Mouse (Mus musculus) olfactory bulb, adult 2 months (tissue): ENCODE results near the gene Usp48. TPM values are rescaled to one million over a fixed set of nuclear protein-coding genes. Genes with fewer than 3 reads are reported as not detected.
"Not testable (repeated sequence)": the region's sequence is repeated elsewhere in the genome, so short reads cannot be mapped to it uniquely, and the experiment has no call there.

Experiments
- H3K27ac ChIP-seq: fragments of 200-500 bp; 2 replicates; pipeline ENCODE4 v1.5.1; 2012; ENCODE audit warnings: low read depth, low read length; ENCODE audit not compliant: insufficient read depth
- H3K4me1 ChIP-seq: fragments of 200-500 bp; 2 replicates; pipeline ENCODE4 v1.6.1; 2012; ENCODE audit warnings: low read length; ENCODE audit not compliant: control insufficient read depth, insufficient read depth
- H3K4me3 ChIP-seq: fragments of 200-500 bp; 2 replicates; pipeline ENCODE4 v1.5.1; 2012; ENCODE audit warnings: mild to moderate bottlenecking, low read depth, low read length, moderate library complexity; ENCODE audit not compliant: insufficient read depth
- CTCF ChIP-seq: fragments of 200-500 bp; IDR thresholded peaks from 2 replicates; pipeline ENCODE4 v1.5.1; 2012; ENCODE audit warnings: low read depth, mild to moderate bottlenecking, low read length, moderate library complexity; ENCODE audit not compliant: insufficient read depth
- POLR2A ChIP-seq: fragments of 200-500 bp; IDR thresholded peaks from 2 replicates; pipeline ENCODE4 v1.6.1; 2012; ENCODE audit warnings: mild to moderate bottlenecking, low read depth, low read length, moderate library complexity; ENCODE audit not compliant: insufficient read depth
- WGBS: fragments of 180-500 bp; shearing (Covaris S2); methylation state at CpG from one replicate; pipeline ENCODE4 v1.1.7; 2018; 5-methylcytosine and 5-hydroxymethylcytosine counted together
- polyA plus RNA-seq: library from polyadenylated mRNA; stranded (reverse); fragments of >200 nt; gene quantifications from 2 replicates; pipeline ENCODE4 v1.2.4, GENCODE M21; 2012; ENCODE audit warnings: low replicate concordance; ENCODE audit not compliant: missing spikeins, insufficient read depth, insufficient read length

The Usp48 gene
- polyA plus RNA-seq, 1 experiment, result 198 TPM

DNA sequence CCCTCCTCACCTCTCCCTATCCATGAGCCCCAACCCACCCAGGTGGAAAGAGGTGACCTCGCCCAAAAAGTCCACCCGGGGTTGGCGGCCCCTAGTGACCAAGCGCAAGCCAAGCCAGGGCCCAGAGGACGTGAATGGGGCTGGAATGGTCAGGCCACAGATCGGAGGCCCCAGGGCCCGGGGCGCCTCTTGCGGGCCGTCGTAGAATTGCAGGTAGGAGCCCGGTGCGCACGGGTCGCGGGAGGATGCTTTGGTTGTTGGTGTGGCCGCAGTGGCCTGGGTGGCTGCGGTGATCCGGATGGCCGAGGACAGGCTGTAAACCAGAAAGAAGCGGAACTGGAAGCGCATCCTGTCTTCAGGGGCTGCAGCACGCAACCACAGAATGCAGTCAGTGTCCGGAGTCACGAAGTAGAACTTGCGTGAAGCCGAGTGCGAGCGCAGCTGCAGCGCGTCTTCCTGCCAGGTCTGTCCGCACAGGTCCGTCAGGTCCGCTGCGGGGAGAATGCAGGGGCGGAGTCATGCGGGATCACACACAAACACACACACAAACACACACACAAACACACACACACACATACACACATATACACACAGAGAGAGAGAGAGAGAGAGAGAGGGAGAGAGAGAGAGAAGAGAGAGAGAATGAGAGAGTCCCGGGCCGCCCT lies 15.2 kb upstream of the Usp48 start:
- Histone ChIP-seq H3K4me3 (peak overlapping the region; percentile 25), H3K27ac (no peak overlapping the region), H3K4me1 (peaks cover 11% of the 10 kb centered on the region)
- 7% methylated on average over 39 of the region's 39 CpGs for WGBS
- TF ChIP-seq CTCF (peak; percentile 75), POLR2A (no peak)

DNA sequence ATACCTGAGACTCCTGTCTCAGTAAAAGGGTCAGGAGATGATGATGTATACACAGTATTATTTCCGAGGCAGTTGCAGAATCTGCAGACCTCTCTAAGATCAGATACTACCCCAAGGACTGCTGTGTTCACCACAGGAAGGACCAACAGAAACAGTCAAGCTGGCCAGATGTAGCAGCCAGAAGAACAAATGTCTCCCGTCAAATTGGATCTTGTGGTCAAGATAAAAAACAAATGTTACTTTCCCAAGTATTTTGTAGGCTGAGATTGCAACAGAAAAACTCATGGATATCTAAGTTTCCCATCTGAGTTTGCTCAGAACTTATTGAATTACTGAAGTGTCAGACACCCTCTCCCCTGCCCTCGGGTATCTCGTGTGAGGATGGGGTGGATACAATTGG lies 13.8 kb upstream of the Usp48 start:
- TF ChIP-seq CTCF, result no peak
- no peak for TF ChIP-seq POLR2A
- 79% methylated on average over 4 of the region's 4 CpGs for WGBS

DNA sequence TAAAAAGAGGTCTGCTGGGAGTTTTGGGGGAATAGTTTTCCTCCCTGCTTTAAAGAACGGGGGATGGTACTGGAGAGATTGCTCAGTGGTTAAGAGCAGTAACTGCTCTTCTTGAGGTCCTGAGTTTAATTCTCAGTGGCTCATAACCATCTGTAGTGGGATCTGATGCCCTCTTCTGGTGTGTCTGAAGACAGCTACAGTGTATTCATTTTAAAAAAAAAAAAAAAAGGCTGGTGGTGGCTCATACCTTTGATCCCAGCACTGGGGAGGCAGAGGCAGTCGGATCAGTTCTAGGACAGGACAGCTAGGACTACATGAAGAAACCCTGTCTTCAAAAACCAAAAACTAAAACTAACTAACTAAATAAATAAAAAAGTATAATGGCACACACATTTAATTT lies 13.3 kb upstream of the Usp48 start:
- no peak for TF ChIP-seq POLR2A
- no peak for TF ChIP-seq CTCF
- Histone ChIP-seq H3K4me1 (peaks cover 11% of the 10 kb centered on the region), H3K27ac (no peak overlapping the region), H3K4me3 (no peak overlapping the region)
- 83% methylated on average over 2 of the region's 2 CpGs for WGBS

More for the DNA sequence above, 13.8 kb upstream of the Usp48 start:
- no peak overlapping the region for H3K4me3 ChIP-seq
- no peak overlapping the region for H3K27ac ChIP-seq
- peaks cover 11% of the 10 kb centered on the region for H3K4me1 ChIP-seq

DNA sequence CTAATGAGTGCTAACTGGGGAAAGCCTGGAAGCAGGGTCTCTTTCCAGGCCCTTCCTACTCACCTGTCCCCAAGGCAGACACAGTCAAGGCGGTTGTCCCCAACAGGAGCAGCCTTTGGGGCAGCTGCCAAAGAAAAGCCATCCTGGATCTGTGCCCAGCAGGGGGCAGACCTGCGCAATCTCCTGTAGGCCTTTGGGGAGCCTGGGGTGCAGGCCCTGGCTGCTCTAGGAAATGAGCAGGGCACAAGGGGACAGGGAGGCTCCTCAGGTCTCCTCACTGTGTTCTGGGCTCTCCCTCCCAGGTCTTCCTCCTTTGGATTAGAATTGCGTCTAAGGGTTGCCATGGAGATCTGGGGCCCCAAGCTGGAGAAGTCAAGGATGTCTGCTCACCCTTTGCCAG lies 11.7 kb upstream of the Usp48 start:
- Histone ChIP-seq H3K4me1 (peaks cover 11% of the 10 kb centered on the region), H3K4me3 (no peak overlapping the region), H3K27ac (no peak overlapping the region)
- WGBS, result 47% methylated on average over 3 of the region's 3 CpGs
- no peak for TF ChIP-seq POLR2A
- TF ChIP-seq CTCF, result 0 out of 2 replicates have a peak, but pooled peaks have one; percentile 45

DNA sequence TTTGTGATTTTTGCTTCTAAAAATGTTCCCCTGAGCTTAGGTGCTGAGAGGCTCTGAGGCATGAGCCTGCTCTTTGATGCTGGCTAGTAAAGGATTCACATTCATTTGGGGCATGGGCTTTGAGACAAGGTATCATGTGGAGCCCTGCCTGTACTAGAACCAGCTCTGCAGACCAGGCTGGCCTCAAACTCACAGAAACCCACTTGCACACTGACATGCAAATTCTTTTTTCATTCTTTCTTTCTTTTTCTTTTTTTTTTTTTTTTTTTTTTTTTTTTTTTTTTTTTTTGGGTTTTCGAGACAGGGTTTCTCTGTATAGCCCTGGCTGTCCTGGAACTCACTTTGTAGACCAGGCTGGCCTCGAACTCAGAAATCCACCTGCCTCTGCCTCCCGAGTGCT lies 4.5 kb upstream of the Usp48 start:
- not testable (repeated sequence) for H3K4me3 ChIP-seq, H3K27ac ChIP-seq, H3K4me1 ChIP-seq
- 90% methylated on average over 2 of the region's 3 CpGs for WGBS

DNA sequence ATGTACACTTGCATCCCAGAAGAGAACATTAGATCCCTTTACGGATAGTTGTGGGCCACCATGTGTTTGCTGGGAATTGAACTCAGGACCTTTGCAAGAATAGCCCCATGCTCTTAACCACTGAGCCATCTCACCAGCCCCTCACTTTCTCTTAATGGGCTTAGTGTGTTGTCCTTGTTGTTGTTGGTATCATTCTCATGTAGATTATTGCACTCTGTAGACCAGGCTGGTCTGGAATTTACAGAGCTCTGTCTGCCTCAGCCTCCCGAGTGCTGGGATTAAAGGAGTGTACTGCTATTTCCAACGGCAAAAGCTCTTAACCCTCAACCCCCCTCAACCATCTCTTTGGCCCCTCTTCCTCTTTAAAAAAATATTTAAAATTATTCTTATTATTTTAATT lies 4.0 kb upstream of the Usp48 start:
- Histone ChIP-seq H3K27ac (no peak overlapping the region), H3K4me1 (no peaks in the 10 kb centered on the region), H3K4me3 (no peak overlapping the region)
- TF ChIP-seq POLR2A (no peak), CTCF (no peak)
- 89% methylated on average over 3 of the region's 3 CpGs for WGBS

DNA sequence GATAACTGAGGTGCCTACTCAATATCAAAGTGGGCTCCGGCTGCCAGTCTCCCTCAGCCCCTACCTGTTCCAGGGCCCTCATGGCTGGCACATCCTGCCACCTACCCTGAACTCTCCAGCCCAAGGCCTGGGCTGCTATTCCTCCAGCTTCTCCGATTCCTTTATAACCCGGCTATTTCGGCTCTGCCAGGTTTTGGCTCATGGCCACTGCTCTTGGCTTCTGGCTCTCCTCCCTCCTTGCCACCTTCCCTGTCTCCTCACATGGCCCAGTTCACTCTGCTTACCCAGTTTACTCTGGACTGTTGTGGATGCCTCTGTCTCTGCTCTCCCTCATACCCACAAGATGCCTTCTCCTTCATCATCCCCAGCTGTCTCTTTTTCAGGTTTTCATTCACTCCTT lies 2.6 kb upstream of the Usp48 start:
- no peak overlapping the region for H3K27ac ChIP-seq
- TF ChIP-seq CTCF (no peak), POLR2A (no peak)
- no peaks in the 10 kb centered on the region for H3K4me1 ChIP-seq
- no peak overlapping the region for H3K4me3 ChIP-seq
- 53% methylated on average over 4 of the region's 4 CpGs for WGBS

DNA sequence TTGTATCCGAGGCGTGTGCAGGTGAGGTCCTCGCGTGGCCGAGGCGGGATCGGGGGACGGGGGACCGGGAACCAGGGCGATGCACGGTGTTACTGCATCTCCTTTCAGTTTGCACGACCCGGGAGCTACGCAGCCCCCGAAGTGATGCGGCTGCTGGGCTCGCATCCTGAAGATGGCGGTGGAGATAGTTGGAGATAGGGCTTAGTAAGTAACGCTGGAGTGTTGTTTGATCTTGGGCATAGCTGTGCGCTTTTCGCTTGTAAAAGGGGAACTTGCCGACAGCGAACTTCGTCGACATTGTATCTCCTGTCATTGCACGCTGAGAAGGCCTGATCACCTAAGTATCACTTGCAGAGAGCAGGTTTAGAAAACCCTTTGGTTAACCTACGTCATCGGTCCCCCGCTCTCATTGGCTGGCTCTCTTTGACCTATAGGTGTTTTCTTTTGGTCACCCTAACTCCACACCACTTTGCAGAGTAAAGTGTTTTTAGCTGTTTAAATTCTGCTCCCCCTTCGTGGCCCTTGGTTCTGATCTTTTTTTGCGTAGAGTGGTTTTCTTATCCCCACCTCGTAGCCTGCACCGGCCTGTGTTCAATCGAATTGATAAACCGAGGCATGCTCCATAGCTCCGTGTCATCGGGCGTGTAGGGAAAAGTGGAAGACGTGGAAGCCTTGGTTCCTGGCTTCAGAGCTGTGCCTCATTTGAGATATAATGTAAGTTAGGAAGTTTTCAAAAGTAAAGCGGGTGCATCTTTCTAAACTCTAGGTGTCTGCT lies 1.1 kb downstream of the Usp48 start:
- H3K4me1 ChIP-seq, result peaks cover 10% of the 10 kb centered on the region
- peak overlapping the region; percentile 62 for H3K27ac ChIP-seq
- H3K4me3 ChIP-seq, result peak overlapping the region; percentile 72
- no peak for TF ChIP-seq POLR2A
- no peak for TF ChIP-seq CTCF
- 2% methylated on average over 40 of the region's 40 CpGs for WGBS

DNA sequence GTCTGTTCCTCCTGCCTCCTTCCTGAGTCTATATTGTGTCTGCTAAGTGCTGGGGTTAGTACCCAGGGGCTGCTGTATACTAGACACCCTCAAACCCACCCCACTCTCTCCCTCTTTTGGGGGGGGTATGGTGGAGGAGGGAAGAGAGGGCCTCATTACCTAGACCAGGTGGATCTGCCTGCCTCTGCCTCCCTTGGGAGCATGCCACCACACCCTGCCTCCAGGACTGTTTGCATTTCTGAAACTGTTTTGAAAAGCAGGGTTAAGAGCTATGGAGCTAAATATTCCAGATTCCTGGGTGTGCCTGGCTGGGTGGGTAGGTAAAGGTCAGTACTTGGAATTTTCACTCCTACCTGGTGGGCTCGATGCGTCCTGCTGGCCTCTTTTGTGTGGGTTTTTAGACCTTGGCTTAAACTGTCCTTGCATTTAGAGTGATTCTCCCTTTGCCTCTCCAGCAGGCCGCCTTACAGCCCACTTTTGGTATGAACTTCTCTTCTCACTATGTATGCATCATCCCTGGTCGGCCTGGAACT lies 3.6 kb downstream of the Usp48 start:
- TF ChIP-seq POLR2A, result no peak
- no peak for TF ChIP-seq CTCF
- H3K4me3 ChIP-seq, result no peak overlapping the region
- no peak overlapping the region for H3K27ac ChIP-seq
- peaks cover 16% of the 10 kb centered on the region for H3K4me1 ChIP-seq
- WGBS, result 93% methylated on average over 4 of the region's 4 CpGs

DNA sequence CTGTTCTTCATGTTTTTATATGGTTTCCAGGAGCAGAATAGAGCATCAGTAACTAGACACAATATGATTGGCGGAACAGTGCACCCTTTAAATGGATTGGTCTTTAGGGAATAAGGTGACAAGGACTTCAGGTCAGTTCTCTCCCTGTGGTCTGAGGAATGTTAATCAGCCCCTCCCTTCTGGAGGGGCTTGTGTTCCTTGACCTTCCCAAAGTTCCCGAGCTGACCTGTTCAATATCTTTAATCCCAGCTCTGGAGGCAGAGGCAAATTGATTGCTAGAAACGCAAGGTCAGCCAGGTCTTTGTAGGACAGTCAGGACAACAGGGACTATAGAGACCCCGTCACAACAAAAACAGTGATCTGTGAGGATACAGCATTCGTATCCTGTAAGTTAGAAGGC lies 5.0 kb downstream of the Usp48 start:
- WGBS, result 82% methylated on average over 5 of the region's 5 CpGs

More for the DNA sequence above, 5.0 kb downstream of the Usp48 start:
- TF ChIP-seq CTCF, result no peak
- TF ChIP-seq POLR2A, result no peak
- H3K4me1 ChIP-seq, result peaks cover 22% of the 10 kb centered on the region
- H3K4me3 ChIP-seq, result no peak overlapping the region
- H3K27ac ChIP-seq, result no peak overlapping the region
